Mouse (Mus musculus): ENCODE measurements at regions not wholly inside any gene's neighbourhood (a gene's known extent, or its start where the extent isn't known, plus 50 kb on each side); places are given as distances from the start of the nearest gene placed in this dataset.

GRCm38 (mm10) chr6:35667062-35667461, 127.4 kb upstream of the Mtpn start:
- H3K9me3 ChIP-seq (ENCODE audit: control insufficient read depth) = no peaks in the 10 kb centered on the region
- H3K4me3 ChIP-seq (ENCODE audit: low read depth, low read length) = no peak overlapping the region
- no peak for ATAC-seq
- TF ChIP-seq CTCF (IDR thresholded peaks at IDR 0.05; ENCODE audit: low read depth) = no peak
- H3K4me1 ChIP-seq (replicated peaks; ENCODE audit: control insufficient read depth, insufficient read depth, low read length) = no peaks in the 10 kb centered on the region
- H3K9ac ChIP-seq (ENCODE audit: low read depth, low read length) = no peak overlapping the region
- no peak overlapping the region for H3K4me2 ChIP-seq (replicated peaks; ENCODE audit: low read depth)
- no peak overlapping the region for H3K27ac ChIP-seq (ENCODE audit: low read depth, low read length)
- no peaks in the 10 kb centered on the region for H3K27me3 ChIP-seq (replicated peaks; ENCODE audit: control insufficient read depth, insufficient read depth, low read length)
- no peaks in the 10 kb centered on the region for H3K36me3 ChIP-seq (ENCODE audit: control insufficient read depth, insufficient read depth)
- WGBS = 82% methylated on average over 2 of the region's 2 CpGs

GRCm38 (mm10) chr6:35651401-35651800, 111.7 kb upstream of the Mtpn start:
- TF ChIP-seq CTCF (IDR thresholded peaks at IDR 0.05; ENCODE audit: low read depth) = no peak

GRCm38 (mm10) chr6:35645210-35645609, 105.5 kb upstream of the Mtpn start:
- ATAC-seq = no peak
- no peak for TF ChIP-seq CTCF (IDR thresholded peaks at IDR 0.05; ENCODE audit: low read depth)
- Histone ChIP-seq H3K27ac (ENCODE audit: low read depth, low read length) (no peak overlapping the region), H3K9me3 (ENCODE audit: control insufficient read depth) (no peaks in the 10 kb centered on the region), H3K4me3 (ENCODE audit: low read depth, low read length) (no peak overlapping the region), H3K36me3 (ENCODE audit: control insufficient read depth, insufficient read depth) (no peaks in the 10 kb centered on the region), H3K27me3 (replicated peaks; ENCODE audit: control insufficient read depth, insufficient read depth, low read length) (no peaks in the 10 kb centered on the region), H3K9ac (ENCODE audit: low read depth, low read length) (no peak overlapping the region), H3K4me2 (replicated peaks; ENCODE audit: low read depth) (no peak overlapping the region), H3K4me1 (replicated peaks; ENCODE audit: control insufficient read depth, insufficient read depth, low read length) (no peaks in the 10 kb centered on the region)
- 87% methylated on average over 7 of the region's 7 CpGs for WGBS

More at GRCm38 (mm10) chr6:35651401-35651800, 111.7 kb upstream of the Mtpn start:
- H3K36me3 ChIP-seq (ENCODE audit: control insufficient read depth, insufficient read depth) = no peaks in the 10 kb centered on the region
- no peak for ATAC-seq
- H3K4me2 ChIP-seq (replicated peaks; ENCODE audit: low read depth) = no peak overlapping the region
- no peak overlapping the region for H3K4me3 ChIP-seq (ENCODE audit: low read depth, low read length)
- H3K27me3 ChIP-seq (replicated peaks; ENCODE audit: control insufficient read depth, insufficient read depth, low read length) = no peaks in the 10 kb centered on the region
- no peak overlapping the region for H3K27ac ChIP-seq (ENCODE audit: low read depth, low read length)
- H3K4me1 ChIP-seq (replicated peaks; ENCODE audit: control insufficient read depth, insufficient read depth, low read length) = no peaks in the 10 kb centered on the region
- H3K9ac ChIP-seq (ENCODE audit: low read depth, low read length) = no peak overlapping the region
- H3K9me3 ChIP-seq (ENCODE audit: control insufficient read depth) = no peaks in the 10 kb centered on the region
- 66% methylated on average over 4 of the region's 4 CpGs for WGBS

GRCm38 (mm10) chr6:35640672-35641071, 101.0 kb upstream of the Mtpn start:
- TF ChIP-seq CTCF (IDR thresholded peaks at IDR 0.05; ENCODE audit: low read depth) = no peak

GRCm38 (mm10) chr6:35608336-35608735, 68.6 kb upstream of the Mtpn start:
- no peaks in the 10 kb centered on the region for H3K27me3 ChIP-seq (replicated peaks; ENCODE audit: control insufficient read depth, insufficient read depth, low read length)
- TF ChIP-seq CTCF (IDR thresholded peaks at IDR 0.05; ENCODE audit: low read depth) = no peak
- H3K27ac ChIP-seq (ENCODE audit: low read depth, low read length) = no peak overlapping the region
- H3K4me1 ChIP-seq (replicated peaks; ENCODE audit: control insufficient read depth, insufficient read depth, low read length) = no peaks in the 10 kb centered on the region
- no peaks in the 10 kb centered on the region for H3K36me3 ChIP-seq (ENCODE audit: control insufficient read depth, insufficient read depth)
- no peak overlapping the region for H3K4me2 ChIP-seq (replicated peaks; ENCODE audit: low read depth)
- WGBS = 47% methylated on average over 2 of the region's 2 CpGs
- H3K9me3 ChIP-seq (ENCODE audit: control insufficient read depth) = no peaks in the 10 kb centered on the region
- no peak overlapping the region for H3K4me3 ChIP-seq (ENCODE audit: low read depth, low read length)
- ATAC-seq = no peak
- H3K9ac ChIP-seq (ENCODE audit: low read depth, low read length) = no peak overlapping the region

More at GRCm38 (mm10) chr6:35640672-35641071, 101.0 kb upstream of the Mtpn start:
- Histone ChIP-seq H3K4me3 (ENCODE audit: low read depth, low read length) (no peak overlapping the region), H3K9me3 (ENCODE audit: control insufficient read depth) (no peaks in the 10 kb centered on the region), H3K9ac (ENCODE audit: low read depth, low read length) (no peak overlapping the region), H3K36me3 (ENCODE audit: control insufficient read depth, insufficient read depth) (no peaks in the 10 kb centered on the region), H3K27ac (ENCODE audit: low read depth, low read length) (no peak overlapping the region), H3K4me1 (replicated peaks; ENCODE audit: control insufficient read depth, insufficient read depth, low read length) (no peaks in the 10 kb centered on the region), H3K27me3 (replicated peaks; ENCODE audit: control insufficient read depth, insufficient read depth, low read length) (no peaks in the 10 kb centered on the region), H3K4me2 (replicated peaks; ENCODE audit: low read depth) (no peak overlapping the region)
- ATAC-seq = no peak

- ATAC-seq = no peak
- H3K27ac ChIP-seq (ENCODE audit: low read depth, low read length) = no peak overlapping the region
- H3K4me1 ChIP-seq (replicated peaks; ENCODE audit: control insufficient read depth, insufficient read depth, low read length) = no peaks in the 10 kb centered on the region
- WGBS = 66% methylated on average over 3 of the region's 3 CpGs
- no peak overlapping the region for H3K9ac ChIP-seq (ENCODE audit: low read depth, low read length)
- no peak overlapping the region for H3K4me2 ChIP-seq (replicated peaks; ENCODE audit: low read depth)
- no peaks in the 10 kb centered on the region for H3K36me3 ChIP-seq (ENCODE audit: control insufficient read depth, insufficient read depth)
- no peak for TF ChIP-seq CTCF (IDR thresholded peaks at IDR 0.05; ENCODE audit: low read depth)
- H3K9me3 ChIP-seq (ENCODE audit: control insufficient read depth) = no peaks in the 10 kb centered on the region
- H3K27me3 ChIP-seq (replicated peaks; ENCODE audit: control insufficient read depth, insufficient read depth, low read length) = no peaks in the 10 kb centered on the region
- H3K4me3 ChIP-seq (ENCODE audit: low read depth, low read length) = no peak overlapping the region
These were observed 65.4 kb upstream of the Mtpn start for GRCm38 (mm10) chr6:35605100-35605499.

- 84% methylated on average over 1 of the region's 1 CpGs for WGBS
- Histone ChIP-seq H3K9me3 (ENCODE audit: control insufficient read depth) (no peaks in the 10 kb centered on the region), H3K4me2 (replicated peaks; ENCODE audit: low read depth) (no peak overlapping the region), H3K36me3 (ENCODE audit: control insufficient read depth, insufficient read depth) (no peaks in the 10 kb centered on the region), H3K9ac (ENCODE audit: low read depth, low read length) (no peak overlapping the region), H3K27ac (ENCODE audit: low read depth, low read length) (no peak overlapping the region), H3K27me3 (replicated peaks; ENCODE audit: control insufficient read depth, insufficient read depth, low read length) (no peaks in the 10 kb centered on the region), H3K4me1 (replicated peaks; ENCODE audit: control insufficient read depth, insufficient read depth, low read length) (no peaks in the 10 kb centered on the region), H3K4me3 (ENCODE audit: low read depth, low read length) (no peak overlapping the region)
- TF ChIP-seq CTCF (IDR thresholded peaks at IDR 0.05; ENCODE audit: low read depth) = no peak
- ATAC-seq = no peak
These were observed 61.7 kb upstream of the Mtpn start for GRCm38 (mm10) chr6:35601373-35601772.

Measured in intestine, postnatal 0 days (tissue).